Mouse (Mus musculus) heart, embryonic 11.5 days (tissue): ENCODE results near the gene Sphk2. TPM values are rescaled to one million over a fixed set of nuclear protein-coding genes. Genes with fewer than 3 reads are reported as not detected.
A peak's percentile ranks its signal among the peaks of the same experiment; 100 is the strongest.

ENCODE experiments used
- ATAC-seq: fragments of 200-750 bp; cut with Nextera tagmentation; replicated peaks from 2 replicates; pipeline ENCODE4 v1.8.0; 2017; ENCODE audit warnings: moderate library complexity; ENCODE audit not compliant: insufficient number of reproducible peaks, low FRiP score, low TSS enrichment
- H3K27ac ChIP-seq: fragments of 300-500 bp; sonication (generic); 2 replicates; pipeline ENCODE4 v1.5.1; 2014; ENCODE audit warnings: mild to moderate bottlenecking, low read depth, low read length
- H3K27me3 ChIP-seq: fragments of 300-500 bp; sonication (generic); 2 replicates; pipeline ENCODE4 v1.6.1; 2014; ENCODE audit warnings: mild to moderate bottlenecking, low read length, mixed read lengths; ENCODE audit not compliant: control insufficient read depth, insufficient read depth
- H3K36me3 ChIP-seq: fragments of 300-500 bp; sonication (generic); 2 replicates; pipeline ENCODE4 v1.6.1; 2014; ENCODE audit warnings: mild to moderate bottlenecking, low read length, moderate library complexity, mixed read lengths; ENCODE audit not compliant: control insufficient read depth, insufficient read depth
- H3K4me1 ChIP-seq: fragments of 300-500 bp; sonication (generic); 2 replicates; pipeline ENCODE4 v1.6.1; 2014; ENCODE audit warnings: low read length; ENCODE audit not compliant: control insufficient read depth, insufficient read depth
- H3K4me2 ChIP-seq: fragments of 300-500 bp; sonication (generic); 2 replicates; pipeline ENCODE4 v1.6.1; 2014; ENCODE audit warnings: mild to moderate bottlenecking, moderate library complexity
- H3K4me3 ChIP-seq: fragments of 300-500 bp; sonication (generic); 2 replicates; pipeline ENCODE4 v1.5.1; 2014; ENCODE audit warnings: low read depth, low read length
- H3K9ac ChIP-seq: fragments of 300-500 bp; sonication (generic); 2 replicates; pipeline ENCODE4 v1.6.1; 2014; ENCODE audit warnings: mild to moderate bottlenecking, low read depth, low read length, moderate library complexity
- H3K9me3 ChIP-seq: fragments of 300-500 bp; sonication (generic); replicated peaks from 2 replicates; pipeline ENCODE4 v1.6.1; 2016; ENCODE audit warnings: low read length; ENCODE audit not compliant: control insufficient read depth
- WGBS: fragments of 180-500 bp; shearing (Covaris S2); extraction: QIAGEN DNeasy Blood & Tissue Kit; methylation state at CpG from one replicate; pipeline ENCODE4 v1.1.7; 2014; ENCODE audit not compliant: insufficient replicate concordance; 5-methylcytosine and 5-hydroxymethylcytosine counted together
- polyA plus RNA-seq: library from polyadenylated mRNA; unstranded; fragments of >200 nt; fragmentation: Nextera tagmentation; extraction: Ambion mirVana; gene quantifications from 2 replicates; pipeline ENCODE4 v1.2.1, GENCODE M21; 2014

Gene Sphk2
- polyA plus RNA-seq, 1 experiment from 2014 or later = 13.2 TPM

- H3K9ac ChIP-seq = 0 out of 2 replicates have a peak overlapping the region, but pooled peaks have one; percentile 22
- peaks cover 43% of the 10 kb centered on the region for H3K36me3 ChIP-seq
- 68% methylated on average over 13 of the region's 13 CpGs for WGBS
- H3K27me3 ChIP-seq = no peaks in the 10 kb centered on the region
- H3K27ac ChIP-seq = no peak overlapping the region
- H3K4me3 ChIP-seq = no peak overlapping the region
- peaks cover 17% of the 10 kb centered on the region for H3K4me1 ChIP-seq
- no peaks in the 10 kb centered on the region for H3K9me3 ChIP-seq
- no peak for ATAC-seq
- H3K4me2 ChIP-seq = no peak overlapping the region
These were observed 4.0 kb upstream of the Sphk2 start for GRCm38 (mm10) chr7:45721642-45722347.

- H3K27me3 ChIP-seq = no peaks in the 10 kb centered on the region
- peaks cover 23% of the 10 kb centered on the region for H3K4me1 ChIP-seq
- H3K4me3 ChIP-seq = no peak overlapping the region
- no peak overlapping the region for H3K27ac ChIP-seq
- ATAC-seq = no peak
- WGBS = 72% methylated on average over 7 of the region's 7 CpGs
- no peak overlapping the region for H3K4me2 ChIP-seq
- H3K9me3 ChIP-seq = no peaks in the 10 kb centered on the region
- H3K36me3 ChIP-seq = peaks cover 38% of the 10 kb centered on the region
- H3K9ac ChIP-seq = no peak overlapping the region
These were observed 3.4 kb upstream of the Sphk2 start for GRCm38 (mm10) chr7:45721234-45721571.

GRCm38 (mm10) chr7:45720413-45721233, 2.8 kb upstream of the Sphk2 start, which contains the start of gene Fam83e:
TSS of gene Fam83e (plus strand) at chr7:45721212.
- Histone ChIP-seq H3K4me1 (peaks cover 28% of the 10 kb centered on the region), H3K9me3 (no peaks in the 10 kb centered on the region), H3K27ac (no peak within 1 kb of the TSS), H3K9ac (0 out of 2 replicates have a peak within 1 kb of the TSS, but pooled peaks have one; percentile 22), H3K4me3 (no peak within 1 kb of the TSS), H3K4me2 (no peak within 1 kb of the TSS), H3K27me3 (no peaks in the 10 kb centered on the region), H3K36me3 (peaks cover 38% of the 10 kb centered on the region)
- 84% methylated on average over 14 of the region's 14 CpGs for WGBS
- ATAC-seq = no peak

GRCm38 (mm10) chr7:45719738-45720412, 2.1 kb upstream of the Sphk2 start:
- H3K9ac ChIP-seq = 0 out of 2 replicates have a peak overlapping the region, but pooled peaks have one; percentile 5
- 92% methylated on average over 15 of the region's 16 CpGs for WGBS
- H3K27ac ChIP-seq = no peak overlapping the region
- H3K4me1 ChIP-seq = peaks cover 31% of the 10 kb centered on the region
- H3K27me3 ChIP-seq = no peaks in the 10 kb centered on the region
- no peak overlapping the region for H3K4me3 ChIP-seq
- H3K9me3 ChIP-seq = no peaks in the 10 kb centered on the region
- no peak for ATAC-seq
- peaks cover 33% of the 10 kb centered on the region for H3K36me3 ChIP-seq
- peak overlapping the region; percentile 96; the same call in 1 of the 2 replicates for H3K4me2 ChIP-seq

DNA sequence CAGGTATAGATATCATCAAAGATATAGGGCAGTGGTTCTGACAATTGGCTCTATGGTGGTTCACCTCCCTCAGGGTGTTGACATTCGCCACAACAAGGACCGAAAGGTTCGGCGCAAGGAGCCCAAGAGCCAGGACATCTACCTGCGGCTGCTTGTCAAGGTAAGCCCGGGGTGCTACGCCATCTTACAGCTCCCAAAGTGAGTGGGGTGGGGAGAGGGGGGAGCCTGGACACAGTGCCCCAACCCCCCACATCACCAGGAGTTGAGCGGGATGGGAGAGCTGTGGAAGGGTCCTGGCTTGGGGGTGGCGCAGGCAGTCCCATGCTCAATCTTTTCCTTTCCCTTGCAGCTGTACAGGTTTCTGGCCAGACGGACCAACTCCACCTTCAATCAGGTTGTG, 1.4 kb upstream of the Sphk2 start:
- Histone ChIP-seq H3K27me3 (no peaks in the 10 kb centered on the region), H3K9ac (peak overlapping the region; percentile 99), H3K4me2 (peak overlapping the region; percentile 96), H3K4me1 (peaks cover 37% of the 10 kb centered on the region), H3K27ac (no peak overlapping the region), H3K4me3 (peak overlapping the region; percentile 97), H3K36me3 (peaks cover 27% of the 10 kb centered on the region), H3K9me3 (no peaks in the 10 kb centered on the region)
- WGBS = 75% methylated on average over 10 of the region's 10 CpGs
- no peak for ATAC-seq

- Histone ChIP-seq H3K36me3 (peaks cover 23% of the 10 kb centered on the region), H3K9me3 (no peaks in the 10 kb centered on the region), H3K9ac (peak overlapping the region; percentile 99), H3K4me1 (peaks cover 41% of the 10 kb centered on the region), H3K4me3 (peak overlapping the region; percentile 97), H3K27ac (peak overlapping the region; percentile 91), H3K27me3 (no peaks in the 10 kb centered on the region), H3K4me2 (peak overlapping the region; percentile 96)
- no peak for ATAC-seq
- under 1% methylated on average over 20 of the region's 20 CpGs for whole genome bisulfite sequencing
These were observed 529 bp upstream of the Sphk2 start for GRCm38 (mm10) chr7:45718331-45718730.

DNA sequence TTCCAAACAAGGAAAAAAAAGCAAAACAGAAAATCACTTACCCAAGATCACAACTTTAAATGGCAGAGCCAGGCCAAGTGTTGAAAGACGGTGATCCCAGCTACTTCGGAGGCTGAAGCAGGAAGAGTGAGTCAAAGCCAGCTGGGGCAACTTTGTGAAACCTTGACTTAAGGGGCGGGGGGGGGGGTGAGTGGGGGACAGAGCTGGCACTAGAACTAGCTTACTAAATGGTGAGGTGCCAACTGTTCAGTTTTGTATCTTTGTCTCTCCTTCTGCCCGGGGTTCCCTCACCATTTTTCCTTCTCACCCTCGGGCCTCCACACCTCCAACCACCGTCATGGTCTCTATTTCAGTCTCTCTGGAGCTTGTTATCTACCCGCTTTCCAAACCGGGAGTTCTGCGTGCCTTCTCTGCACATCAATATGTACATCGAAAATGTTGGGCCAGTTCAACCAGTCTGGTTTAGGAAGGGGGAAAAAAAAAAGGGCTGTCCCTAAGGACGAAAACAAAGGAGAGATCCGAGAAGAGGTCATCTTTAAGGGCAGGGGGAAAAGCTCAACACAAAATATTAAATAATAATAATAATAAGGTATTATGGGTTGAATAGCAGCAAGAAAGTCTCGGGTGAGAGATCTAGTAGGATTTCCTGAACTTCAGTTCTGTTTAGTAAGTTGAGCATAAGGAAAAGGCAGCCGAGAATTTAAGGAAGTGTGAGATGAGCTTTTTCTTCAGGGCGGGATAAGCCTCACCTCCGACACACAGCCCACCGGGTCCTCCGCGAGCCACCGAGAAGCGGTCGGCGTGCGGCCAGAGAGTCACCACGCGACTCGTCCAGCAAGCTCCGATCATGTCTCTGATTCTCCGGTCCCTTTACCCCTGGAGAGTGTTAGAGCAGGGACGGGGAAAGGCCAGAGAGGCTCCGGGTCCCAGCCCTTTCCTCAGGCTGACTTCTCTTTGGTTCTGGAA, 567 bp downstream of the Sphk2 start:
- Histone ChIP-seq H3K9ac (peak overlapping the region; percentile 93), H3K9me3 (no peaks in the 10 kb centered on the region), H3K4me3 (peak overlapping the region; percentile 97), H3K4me1 (peaks cover 41% of the 10 kb centered on the region), H3K36me3 (peaks cover 28% of the 10 kb centered on the region), H3K27ac (peak overlapping the region; percentile 91), H3K27me3 (no peaks in the 10 kb centered on the region), H3K4me2 (peak overlapping the region; percentile 96)
- ATAC-seq = peak; percentile 29
- 8% methylated on average over 31 of the region's 31 CpGs for WGBS
